Mouse (Mus musculus): ENCODE measurements at regions not wholly inside any gene's neighbourhood (a gene's known extent, or its start where the extent isn't known, plus 50 kb on each side); places are given as distances from the start of the nearest gene placed in this dataset.
A peak's percentile ranks its signal among the peaks of the same experiment; 100 is the strongest.

GRCm38 (mm10) chr16:77877006-77877405 is 275.1 kb upstream of the Gm11146 start:
- intact Hi-C loops (cut with DNase I): no loop called here
- DNase-seq: no peak

- no peak for DNase-seq
- intact Hi-C loops (cut with DNase I): no loop called here
Observed at GRCm38 (mm10) chr16:77863246-77863645, 261.4 kb upstream of the Gm11146 start.

- intact Hi-C loops (cut with DNase I): no loop called here
- DNase-seq: no peak
Observed at GRCm38 (mm10) chr16:77852066-77852781, 250.3 kb upstream of the Gm11146 start.

GRCm38 (mm10) chr16:77851206-77852065 is 249.5 kb upstream of the Gm11146 start:
- DNase-seq: no peak
- intact Hi-C loops (cut with DNase I): no loop called here

- no peak for DNase-seq
- intact Hi-C loops (cut with DNase I): no loop called here
Observed at GRCm38 (mm10) chr16:77835767-77836166, 233.9 kb upstream of the Gm11146 start.

- DNase-seq: peak; percentile 63 to 75
- intact Hi-C loops (cut with DNase I): no loop called here
Observed at GRCm38 (mm10) chr16:77827322-77828117, 225.6 kb upstream of the Gm11146 start.

- no peak for DNase-seq
- intact Hi-C loops (cut with DNase I): no loop called here
Observed at GRCm38 (mm10) chr16:77799709-77800108, 197.8 kb upstream of the Gm11146 start.

- intact Hi-C loops (cut with DNase I): no loop called here
- DNase-seq: no peak
Observed at GRCm38 (mm10) chr16:77796926-77797325, 195.0 kb upstream of the Gm11146 start.

GRCm38 (mm10) chr16:77789652-77790051 is 187.8 kb upstream of the Gm11146 start:
- intact Hi-C loops (cut with DNase I): no loop called here
- DNase-seq: no peak

GRCm38 (mm10) chr16:77789206-77789605 is 187.3 kb upstream of the Gm11146 start:
- intact Hi-C loops (cut with DNase I): no loop called here
- DNase-seq: no peak

- no peak for DNase-seq
- intact Hi-C loops (cut with DNase I): no loop called here
Observed at GRCm38 (mm10) chr16:77788781-77789150, 186.9 kb upstream of the Gm11146 start.

- intact Hi-C loops (cut with DNase I): no loop called here
- DNase-seq: no peak
Observed at GRCm38 (mm10) chr16:77788041-77788780, 186.3 kb upstream of the Gm11146 start.

- DNase-seq: no peak
- intact Hi-C loops (cut with DNase I): no loop called here
Observed at GRCm38 (mm10) chr16:77787025-77787424, 185.1 kb upstream of the Gm11146 start.

- DNase-seq: no peak
- intact Hi-C loops (cut with DNase I): no loop called here
Observed at GRCm38 (mm10) chr16:77779019-77779418, 177.1 kb upstream of the Gm11146 start.

- no peak for DNase-seq
- intact Hi-C loops (cut with DNase I): no loop called here
Observed at GRCm38 (mm10) chr16:77772075-77772474, 170.2 kb upstream of the Gm11146 start.

- intact Hi-C loops (cut with DNase I): no loop called here
- DNase-seq: peak; percentile 17 to 21
Observed at GRCm38 (mm10) chr16:77760926-77761347, 159.0 kb upstream of the Gm11146 start.

GRCm38 (mm10) chr16:77760479-77760878 is 158.6 kb upstream of the Gm11146 start:
- no peak for DNase-seq
- intact Hi-C loops (cut with DNase I): no loop called here

- intact Hi-C loops (cut with DNase I): no loop called here
Observed at GRCm38 (mm10) chr16:77759997-77760396, 158.1 kb upstream of the Gm11146 start.

GRCm38 (mm10) chr16:77754882-77755281 is 153.0 kb upstream of the Gm11146 start:
- intact Hi-C loops (cut with DNase I): no loop called here
- DNase-seq: no peak

More at GRCm38 (mm10) chr16:77759997-77760396, 158.1 kb upstream of the Gm11146 start:
- DNase-seq: no peak

- peak; percentile 9 to 36 for DNase-seq
- intact Hi-C loops (cut with DNase I): no loop called here
Observed at GRCm38 (mm10) chr16:77749474-77749873, 147.6 kb upstream of the Gm11146 start.
